Mouse (Mus musculus) bone marrow macrophage, adult 2 months (primary cell): ENCODE results near the gene Lingo4.

Experiments
- CTCF ChIP-seq: IDR thresholded peaks from 2 replicates; pipeline ENCODE4 v1.5.1; 2012; ENCODE audit warnings: low read depth, mild to moderate bottlenecking, low read length, moderate library complexity
- POLR2A ChIP-seq: IDR thresholded peaks from 2 replicates; pipeline ENCODE4 v1.6.1; 2012; ENCODE audit warnings: mild to moderate bottlenecking, low read depth, low read length, borderline replicate concordance

- TF ChIP-seq CTCF (no peak), POLR2A (no peak)
These were observed 32.7 kb downstream of the Lingo4 start for GRCm38 (mm10) chr3:94430980-94431379.
